Mouse (Mus musculus) liver, embryonic 15.5 days (tissue): ENCODE data around the gene Ttll13. TPM values are rescaled to one million over a fixed set of nuclear protein-coding genes. Genes with fewer than 3 reads are reported as not detected.

ENCODE experiments used
- ATAC-seq: fragments of 200-750 bp; cut with Nextera tagmentation; 2 replicates; pipeline ENCODE4 v1.8.0; 2017; ENCODE audit warnings: moderate number of reproducible peaks, mild to moderate bottlenecking, moderate library complexity; ENCODE audit not compliant: insufficient read depth
- H3K27ac ChIP-seq: fragments of 300-500 bp; sonication (generic); replicated peaks from 2 replicates; pipeline ENCODE4 v1.5.1; 2015; ENCODE audit warnings: mild to moderate bottlenecking, inconsistent platforms
- H3K27me3 ChIP-seq: fragments of 300-500 bp; sonication (generic); 2 replicates; pipeline ENCODE4 v1.6.1; 2015; ENCODE audit warnings: mild to moderate bottlenecking, inconsistent platforms
- H3K36me3 ChIP-seq: fragments of 300-500 bp; sonication (generic); replicated peaks from 2 replicates; pipeline ENCODE4 v1.6.1; 2015; ENCODE audit warnings: moderate library complexity, mild to moderate bottlenecking, inconsistent platforms
- H3K4me1 ChIP-seq: fragments of 300-500 bp; sonication (generic); replicated peaks from 2 replicates; pipeline ENCODE4 v1.6.1; 2015; ENCODE audit warnings: inconsistent platforms
- H3K4me2 ChIP-seq: fragments of 300-500 bp; sonication (generic); 2 replicates; pipeline ENCODE4 v1.6.1; 2015; ENCODE audit warnings: moderate library complexity, mild to moderate bottlenecking, inconsistent platforms
- H3K4me3 ChIP-seq: fragments of 300-500 bp; sonication (generic); replicated peaks from 2 replicates; pipeline ENCODE4 v1.5.1; 2015; ENCODE audit warnings: mild to moderate bottlenecking, inconsistent platforms
- H3K9ac ChIP-seq: fragments of 300-500 bp; sonication (generic); 2 replicates; pipeline ENCODE4 v1.6.1; 2015; ENCODE audit warnings: moderate library complexity, mild to moderate bottlenecking, inconsistent platforms
- H3K9me3 ChIP-seq: fragments of 300-500 bp; sonication (generic); replicated peaks from 2 replicates; pipeline ENCODE4 v1.6.1; 2016; ENCODE audit warnings: inconsistent platforms
- WGBS: fragments of 180-500 bp; shearing (Covaris S2); methylation state at CpG from one replicate; pipeline ENCODE4 v1.1.7; 2015; ENCODE audit warnings: mixed read lengths; ENCODE audit not compliant: insufficient replicate concordance; 5-methylcytosine and 5-hydroxymethylcytosine counted together
- polyA plus RNA-seq: library from polyadenylated mRNA; unstranded; fragments of >200 nt; fragmentation: Nextera tagmentation; extraction: Ambion mirVana; gene quantifications from 2 replicates; pipeline ENCODE4 v1.2.1, GENCODE M21; 2015

Ttll13 gene
- polyA plus RNA-seq, 1 experiment from 2014 or later = 0.16 TPM

- peaks cover 71% of the 10 kb centered on the region for H3K36me3 ChIP-seq
- WGBS = 81% methylated on average over 8 of the region's 8 CpGs
- no peak overlapping the region for H3K4me2 ChIP-seq
- H3K27ac ChIP-seq = peak overlapping the region; percentile 100
- H3K9me3 ChIP-seq = no peaks in the 10 kb centered on the region
- no peak overlapping the region for H3K9ac ChIP-seq
- no peak for ATAC-seq
- no peaks in the 10 kb centered on the region for H3K27me3 ChIP-seq
- peaks cover 68% of the 10 kb centered on the region for H3K4me1 ChIP-seq
- H3K4me3 ChIP-seq = no peak overlapping the region
These were observed 31.7 kb upstream of the Ttll13 start for GRCm38 (mm10) chr7:80214459-80214858.

GRCm38 (mm10) chr7:80215398-80215797 is 30.8 kb upstream of the Ttll13 start:
- H3K4me1 ChIP-seq = peaks cover 61% of the 10 kb centered on the region
- 0 out of 2 replicates have a peak overlapping the region, but pooled peaks have one; percentile 11 for H3K4me2 ChIP-seq
- no peaks in the 10 kb centered on the region for H3K27me3 ChIP-seq
- H3K9me3 ChIP-seq = no peaks in the 10 kb centered on the region
- H3K36me3 ChIP-seq = peaks cover 81% of the 10 kb centered on the region
- WGBS = 28% methylated on average over 4 of the region's 4 CpGs
- peak; percentile 53 for ATAC-seq
- H3K9ac ChIP-seq = 0 out of 2 replicates have a peak overlapping the region, but pooled peaks have one; percentile 21
- H3K27ac ChIP-seq = peak overlapping the region; percentile 100
- no peak overlapping the region for H3K4me3 ChIP-seq

GRCm38 (mm10) chr7:80216566-80216965 is 29.6 kb upstream of the Ttll13 start:
- 89% methylated on average over 8 of the region's 8 CpGs for WGBS
- no peak overlapping the region for H3K4me2 ChIP-seq
- H3K36me3 ChIP-seq = peaks cover 92% of the 10 kb centered on the region
- no peak overlapping the region for H3K9ac ChIP-seq
- no peak overlapping the region for H3K4me3 ChIP-seq
- no peaks in the 10 kb centered on the region for H3K9me3 ChIP-seq
- no peaks in the 10 kb centered on the region for H3K27me3 ChIP-seq
- H3K27ac ChIP-seq = no peak overlapping the region
- peaks cover 50% of the 10 kb centered on the region for H3K4me1 ChIP-seq
- no peak for ATAC-seq

- H3K9ac ChIP-seq = no peak overlapping the region
- ATAC-seq = no peak
- no peak overlapping the region for H3K27ac ChIP-seq
- 92% methylated on average over 9 of the region's 9 CpGs for WGBS
- H3K27me3 ChIP-seq = no peaks in the 10 kb centered on the region
- H3K4me1 ChIP-seq = peaks cover 29% of the 10 kb centered on the region
- no peak overlapping the region for H3K4me2 ChIP-seq
- no peak overlapping the region for H3K4me3 ChIP-seq
- H3K9me3 ChIP-seq = no peaks in the 10 kb centered on the region
- peaks cover 98% of the 10 kb centered on the region for H3K36me3 ChIP-seq
These were observed 27.5 kb upstream of the Ttll13 start for GRCm38 (mm10) chr7:80218666-80219065.

- ATAC-seq = no peak
- Histone ChIP-seq H3K4me1 (peaks cover 14% of the 10 kb centered on the region), H3K36me3 (peaks cover 98% of the 10 kb centered on the region), H3K4me2 (no peak overlapping the region), H3K9me3 (no peaks in the 10 kb centered on the region), H3K27me3 (no peaks in the 10 kb centered on the region), H3K4me3 (no peak overlapping the region), H3K9ac (no peak overlapping the region), H3K27ac (no peak overlapping the region)
- 94% methylated on average over 9 of the region's 9 CpGs for WGBS
These were observed 25.9 kb upstream of the Ttll13 start for GRCm38 (mm10) chr7:80220237-80220797.

- no peak overlapping the region for H3K9ac ChIP-seq
- no peaks in the 10 kb centered on the region for H3K9me3 ChIP-seq
- peaks cover 98% of the 10 kb centered on the region for H3K36me3 ChIP-seq
- H3K27ac ChIP-seq = no peak overlapping the region
- no peak overlapping the region for H3K4me2 ChIP-seq
- ATAC-seq = no peak
- H3K4me1 ChIP-seq = 0 out of 2 replicates have a peak, but pooled peaks cover 4% of the 10 kb centered on the region
- H3K27me3 ChIP-seq = no peaks in the 10 kb centered on the region
- WGBS = 86% methylated on average over 4 of the region's 4 CpGs
- H3K4me3 ChIP-seq = no peak overlapping the region
These were observed 24.9 kb upstream of the Ttll13 start for GRCm38 (mm10) chr7:80221179-80221750.

- Histone ChIP-seq H3K9me3 (no peaks in the 10 kb centered on the region), H3K4me1 (peaks cover 35% of the 10 kb centered on the region), H3K36me3 (peaks cover 70% of the 10 kb centered on the region), H3K4me3 (no peak overlapping the region), H3K27ac (no peak overlapping the region), H3K9ac (no peak overlapping the region), H3K4me2 (no peak overlapping the region), H3K27me3 (no peaks in the 10 kb centered on the region)
- ATAC-seq = no peak
- 94% methylated on average over 4 of the region's 4 CpGs for WGBS
These were observed 19.1 kb upstream of the Ttll13 start for GRCm38 (mm10) chr7:80227065-80227464.

GRCm38 (mm10) chr7:80230196-80230595 is 16.0 kb upstream of the Ttll13 start:
- Histone ChIP-seq H3K27ac (peak overlapping the region; percentile 16; the same call in 1 of the 2 replicates), H3K9ac (no peak overlapping the region), H3K36me3 (peaks cover 43% of the 10 kb centered on the region), H3K27me3 (no peaks in the 10 kb centered on the region), H3K9me3 (no peaks in the 10 kb centered on the region), H3K4me3 (no peak overlapping the region), H3K4me1 (peaks cover 55% of the 10 kb centered on the region), H3K4me2 (peak overlapping the region; percentile 94)
- WGBS = 36% methylated on average over 6 of the region's 6 CpGs
- no peak for ATAC-seq

- Histone ChIP-seq H3K27ac (peak overlapping the region; percentile 95), H3K27me3 (no peaks in the 10 kb centered on the region), H3K9me3 (no peaks in the 10 kb centered on the region), H3K4me2 (peak overlapping the region; percentile 94), H3K36me3 (peaks cover 25% of the 10 kb centered on the region), H3K9ac (peak overlapping the region; percentile 82), H3K4me1 (peaks cover 63% of the 10 kb centered on the region), H3K4me3 (peak overlapping the region; percentile 88)
- peak; percentile 41 for ATAC-seq
- WGBS = under 1% methylated on average over 29 of the region's 29 CpGs
These were observed 14.1 kb upstream of the Ttll13 start for GRCm38 (mm10) chr7:80231971-80232488.

- ATAC-seq = peak; percentile 100
- peak within 1 kb of the TSS; percentile 82 for H3K9ac ChIP-seq
- H3K4me2 ChIP-seq = peak within 1 kb of the TSS; percentile 94
- no peaks in the 10 kb centered on the region for H3K27me3 ChIP-seq
- peak within 1 kb of the TSS; percentile 88 for H3K4me3 ChIP-seq
- H3K27ac ChIP-seq = peak within 1 kb of the TSS; percentile 95
- no peaks in the 10 kb centered on the region for H3K9me3 ChIP-seq
- peaks cover 63% of the 10 kb centered on the region for H3K4me1 ChIP-seq
- H3K36me3 ChIP-seq = peaks cover 21% of the 10 kb centered on the region
- under 1% methylated on average over 56 of the region's 56 CpGs for WGBS
These were observed 13.6 kb upstream of the Ttll13 start, which contains the start of the genes Cib1 and Gdpgp1 for GRCm38 (mm10) chr7:80232489-80233029. Gene Cib1 (minus strand): TSS chr7:80232813. Gene Gdpgp1 (plus strand): TSS chr7:80232865.

GRCm38 (mm10) chr7:80233799-80234198 is 12.4 kb upstream of the Ttll13 start:
- peak overlapping the region; percentile 29; the same call in 1 of the 2 replicates for H3K27ac ChIP-seq
- 31% methylated on average over 9 of the region's 9 CpGs for WGBS
- H3K9ac ChIP-seq = peak overlapping the region; percentile 66
- no peaks in the 10 kb centered on the region for H3K9me3 ChIP-seq
- no peaks in the 10 kb centered on the region for H3K27me3 ChIP-seq
- H3K36me3 ChIP-seq = peaks cover 21% of the 10 kb centered on the region
- ATAC-seq = no peak
- peak overlapping the region; percentile 88 for H3K4me3 ChIP-seq
- H3K4me1 ChIP-seq = peaks cover 54% of the 10 kb centered on the region
- H3K4me2 ChIP-seq = peak overlapping the region; percentile 94
